Mouse (Mus musculus) hindbrain, embryonic 16.5 days (tissue): ENCODE data around the gene Kctd7. TPM values are rescaled to one million over a fixed set of nuclear protein-coding genes. Genes with fewer than 3 reads are reported as not detected.

Experiments used
- ATAC-seq: fragments of 200-750 bp; cut with Nextera tagmentation; 2 replicates; pipeline ENCODE4 v1.8.0; 2017; ENCODE audit warnings: moderate TSS enrichment, moderate library complexity
- H3K27ac ChIP-seq: fragments of 300-500 bp; sonication (generic); 2 replicates; pipeline ENCODE4 v1.5.1; 2014; ENCODE audit warnings: low read depth, mild to moderate bottlenecking, control low read depth, low read length, moderate library complexity
- H3K27me3 ChIP-seq: fragments of 300-500 bp; sonication (generic); replicated peaks from 2 replicates; pipeline ENCODE4 v1.6.1; 2014; ENCODE audit warnings: low read length; ENCODE audit not compliant: control insufficient read depth, insufficient read depth
- H3K36me3 ChIP-seq: fragments of 300-500 bp; sonication (generic); 2 replicates; pipeline ENCODE4 v1.6.1; 2014; ENCODE audit warnings: mild to moderate bottlenecking, low read length, moderate library complexity, mixed read lengths; ENCODE audit not compliant: control insufficient read depth, insufficient read depth
- H3K4me1 ChIP-seq: fragments of 300-500 bp; sonication (generic); 2 replicates; pipeline ENCODE4 v1.6.1; 2014; ENCODE audit warnings: low read depth, low read length; ENCODE audit not compliant: control insufficient read depth, insufficient read depth
- H3K4me2 ChIP-seq: fragments of 300-500 bp; sonication (generic); 2 replicates; pipeline ENCODE4 v1.6.1; 2014; ENCODE audit warnings: mild to moderate bottlenecking, low read length, control low read depth, moderate library complexity
- H3K4me3 ChIP-seq: fragments of 300-500 bp; sonication (generic); 2 replicates; pipeline ENCODE4 v1.5.1; 2014; ENCODE audit warnings: mild to moderate bottlenecking, low read length, control low read depth, moderate library complexity
- H3K9ac ChIP-seq: fragments of 300-500 bp; sonication (generic); 2 replicates; pipeline ENCODE4 v1.6.1; 2014; ENCODE audit warnings: low read depth, mild to moderate bottlenecking, control low read depth, low read length, moderate library complexity
- H3K9me3 ChIP-seq: fragments of 300-500 bp; sonication (generic); 2 replicates; pipeline ENCODE4 v1.6.1; 2014; ENCODE audit warnings: mild to moderate bottlenecking, low read length, moderate library complexity; ENCODE audit not compliant: control insufficient read depth
- WGBS: fragments of 180-500 bp; shearing (Covaris S2); extraction: QIAGEN DNeasy Blood & Tissue Kit; methylation state at CpG from one replicate; pipeline ENCODE4 v1.1.7; 2014; 5-methylcytosine and 5-hydroxymethylcytosine counted together
- polyA plus RNA-seq: library from polyadenylated mRNA; unstranded; fragments of >200 nt; fragmentation: Nextera tagmentation; extraction: Ambion mirVana; gene quantifications from 2 replicates; pipeline ENCODE4 v1.2.1, GENCODE M21; 2015

Kctd7 gene
- polyA plus RNA-seq, 1 experiment from 2014 or later = 19.5 TPM

DNA sequence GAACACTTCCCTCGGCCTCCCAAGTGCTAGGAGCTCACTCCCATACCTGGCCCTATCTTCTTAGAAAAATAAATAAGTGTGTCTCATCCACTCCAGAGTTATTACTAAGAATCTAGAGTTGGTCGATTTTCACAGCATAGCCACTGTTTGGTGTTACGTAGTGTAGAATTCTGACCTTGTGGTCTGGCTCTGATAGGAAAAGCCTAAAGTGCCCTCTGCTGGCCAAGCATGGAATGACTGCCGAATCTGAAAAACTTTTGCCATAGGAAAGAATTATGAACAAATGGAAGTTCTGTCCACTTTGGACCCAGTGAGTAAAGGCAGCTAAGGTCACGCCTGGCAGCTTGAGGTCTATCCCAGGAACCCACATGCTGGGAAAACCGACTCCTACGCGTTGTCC, 5.3 kb upstream of the Kctd7 start:
- 29% methylated on average over 8 of the region's 8 CpGs for WGBS
- H3K36me3 ChIP-seq = 0 out of 2 replicates have a peak, but pooled peaks cover 3% of the 10 kb centered on the region
- H3K4me3 ChIP-seq = no peak overlapping the region
- no peak overlapping the region for H3K27ac ChIP-seq
- peaks cover 2% of the 10 kb centered on the region; the same call in 1 of the 2 replicates for H3K4me1 ChIP-seq
- no peak overlapping the region for H3K4me2 ChIP-seq
- H3K9ac ChIP-seq = no peak overlapping the region
- H3K9me3 ChIP-seq = no peaks in the 10 kb centered on the region
- H3K27me3 ChIP-seq = no peaks in the 10 kb centered on the region
- no peak for ATAC-seq

DNA sequence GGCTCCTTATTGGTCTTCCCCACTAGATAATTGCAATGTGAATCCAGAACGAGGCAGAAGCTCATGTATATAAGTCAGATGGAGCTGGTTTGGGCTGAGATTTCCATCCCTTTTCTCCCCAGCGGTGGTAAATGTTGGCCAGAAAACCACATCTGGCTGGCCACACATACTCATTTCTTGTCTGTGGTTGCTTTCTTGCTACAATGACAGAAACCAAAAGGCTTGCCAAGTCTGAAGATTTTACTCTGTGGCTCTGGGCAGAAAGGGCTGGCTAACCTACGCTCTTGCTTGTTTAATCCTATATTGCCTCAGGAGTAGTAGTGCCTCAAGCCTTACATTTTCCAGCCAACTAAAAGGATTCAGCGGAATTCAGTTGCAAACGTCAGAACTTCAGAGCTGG, 3.5 kb upstream of the Kctd7 start:
- no peak overlapping the region for H3K4me3 ChIP-seq
- 0 out of 2 replicates have a peak, but pooled peaks cover under 1% of the 10 kb centered on the region for H3K36me3 ChIP-seq
- no peaks in the 10 kb centered on the region for H3K27me3 ChIP-seq
- H3K9me3 ChIP-seq = no peaks in the 10 kb centered on the region
- WGBS = 83% methylated on average over 5 of the region's 5 CpGs
- H3K9ac ChIP-seq = no peak overlapping the region
- no peak overlapping the region for H3K4me2 ChIP-seq
- ATAC-seq = no peak
- peaks cover 10% of the 10 kb centered on the region for H3K4me1 ChIP-seq
- no peak overlapping the region for H3K27ac ChIP-seq

GRCm38 (mm10) chr5:130142041-130142440, 2.6 kb upstream of the Kctd7 start:
- Histone ChIP-seq H3K27me3 (no peaks in the 10 kb centered on the region), H3K4me1 (peaks cover 11% of the 10 kb centered on the region), H3K9me3 (no peaks in the 10 kb centered on the region), H3K4me3 (no peak overlapping the region), H3K27ac (no peak overlapping the region), H3K4me2 (no peak overlapping the region), H3K9ac (no peak overlapping the region), H3K36me3 (no peaks in the 10 kb centered on the region)
- WGBS = 70% methylated on average over 4 of the region's 4 CpGs
- ATAC-seq = no peak

- H3K27ac ChIP-seq = no peak overlapping the region; the same call in 1 of the 2 replicates
- no peaks in the 10 kb centered on the region for H3K36me3 ChIP-seq
- H3K4me2 ChIP-seq = no peak overlapping the region
- H3K9ac ChIP-seq = no peak overlapping the region
- peaks cover 16% of the 10 kb centered on the region for H3K4me1 ChIP-seq
- H3K9me3 ChIP-seq = no peaks in the 10 kb centered on the region
- no peak overlapping the region for H3K4me3 ChIP-seq
- WGBS = 94% methylated on average over 7 of the region's 7 CpGs
- H3K27me3 ChIP-seq = no peaks in the 10 kb centered on the region
- no peak for ATAC-seq
These were observed 1.6 kb upstream of the Kctd7 start for GRCm38 (mm10) chr5:130143101-130143500.

- Histone ChIP-seq H3K9ac (peak overlapping the region; percentile 62), H3K36me3 (peaks cover 7% of the 10 kb centered on the region), H3K9me3 (no peaks in the 10 kb centered on the region), H3K4me1 (peaks cover 16% of the 10 kb centered on the region), H3K27me3 (no peaks in the 10 kb centered on the region), H3K4me2 (peak overlapping the region; percentile 80), H3K4me3 (peak overlapping the region; percentile 71), H3K27ac (peak overlapping the region; percentile 87)
- 1% methylated on average over 20 of the region's 20 CpGs for WGBS
- ATAC-seq = peak; percentile 62
These were observed 706 bp upstream of the Kctd7 start for GRCm38 (mm10) chr5:130143977-130144333.

DNA sequence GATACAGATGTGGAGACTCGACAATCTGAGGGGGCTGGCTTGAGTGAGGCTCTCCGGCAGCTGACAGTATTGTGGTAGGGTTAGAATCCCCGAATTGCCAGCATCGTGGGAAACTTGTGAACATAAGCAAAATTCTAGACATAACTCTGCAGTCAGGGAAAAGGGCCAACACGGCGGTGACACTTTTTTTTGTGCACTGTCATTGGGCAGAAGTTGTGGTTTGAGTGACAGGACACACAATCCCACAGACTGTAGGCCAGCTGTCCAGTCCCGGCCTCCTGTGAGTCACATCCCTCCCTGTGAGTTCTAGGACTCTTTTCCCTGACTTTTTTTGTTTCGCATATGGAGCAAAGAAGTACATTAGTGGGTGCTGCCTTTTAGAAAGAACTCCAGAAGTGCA, 1.3 kb downstream of the Kctd7 start:
- Histone ChIP-seq H3K4me3 (peak overlapping the region; percentile 71), H3K9me3 (no peaks in the 10 kb centered on the region), H3K27ac (no peak overlapping the region), H3K36me3 (peaks cover 7% of the 10 kb centered on the region), H3K4me2 (peak overlapping the region; percentile 80), H3K27me3 (no peaks in the 10 kb centered on the region), H3K9ac (no peak overlapping the region; the same call in 1 of the 2 replicates), H3K4me1 (peaks cover 16% of the 10 kb centered on the region)
- 83% methylated on average over 8 of the region's 8 CpGs for WGBS
- no peak for ATAC-seq

DNA sequence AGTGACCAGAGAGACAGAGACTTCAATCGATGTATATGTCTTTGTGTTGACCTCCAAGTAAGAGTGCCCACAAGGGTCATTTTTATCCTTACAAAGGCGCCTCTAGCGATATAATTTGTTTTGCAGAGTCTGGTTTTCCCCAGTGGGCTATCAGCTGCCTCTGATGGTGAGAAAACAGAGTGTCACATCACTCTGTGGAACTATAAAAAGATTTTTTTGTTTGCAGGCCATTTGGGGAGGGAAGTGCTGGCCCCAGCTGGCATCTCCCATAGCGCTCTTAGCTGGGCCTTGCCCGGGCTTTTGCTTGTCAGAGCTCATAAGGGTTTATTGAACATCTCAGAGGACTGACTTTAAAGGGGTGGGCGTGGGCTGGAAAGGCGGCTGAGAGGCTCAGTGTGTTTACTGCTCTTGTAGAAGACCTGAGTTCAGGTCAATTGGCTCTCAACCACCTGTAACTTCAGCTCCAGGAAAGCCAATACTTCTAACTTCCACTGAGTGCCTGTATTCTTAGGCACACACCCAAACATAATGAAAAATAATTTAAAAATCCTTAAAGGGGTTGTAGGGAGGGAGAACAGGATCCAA, 5.2 kb downstream of the Kctd7 start:
- Histone ChIP-seq H3K36me3 (peaks cover 26% of the 10 kb centered on the region), H3K27me3 (no peaks in the 10 kb centered on the region), H3K27ac (no peak overlapping the region), H3K9me3 (no peaks in the 10 kb centered on the region), H3K9ac (no peak overlapping the region), H3K4me1 (peaks cover 14% of the 10 kb centered on the region), H3K4me3 (no peak overlapping the region), H3K4me2 (no peak overlapping the region)
- ATAC-seq = no peak
- 80% methylated on average over 7 of the region's 7 CpGs for whole genome bisulfite sequencing

GRCm38 (mm10) chr5:130154286-130154685, 9.6 kb downstream of the Kctd7 start:
- WGBS = 94% methylated on average over 2 of the region's 2 CpGs
- Histone ChIP-seq H3K4me2 (no peak overlapping the region), H3K27ac (no peak overlapping the region), H3K9me3 (no peaks in the 10 kb centered on the region), H3K36me3 (peaks cover 20% of the 10 kb centered on the region), H3K4me3 (no peak overlapping the region), H3K9ac (no peak overlapping the region), H3K4me1 (no peaks in the 10 kb centered on the region), H3K27me3 (no peaks in the 10 kb centered on the region)
- ATAC-seq = no peak

DNA sequence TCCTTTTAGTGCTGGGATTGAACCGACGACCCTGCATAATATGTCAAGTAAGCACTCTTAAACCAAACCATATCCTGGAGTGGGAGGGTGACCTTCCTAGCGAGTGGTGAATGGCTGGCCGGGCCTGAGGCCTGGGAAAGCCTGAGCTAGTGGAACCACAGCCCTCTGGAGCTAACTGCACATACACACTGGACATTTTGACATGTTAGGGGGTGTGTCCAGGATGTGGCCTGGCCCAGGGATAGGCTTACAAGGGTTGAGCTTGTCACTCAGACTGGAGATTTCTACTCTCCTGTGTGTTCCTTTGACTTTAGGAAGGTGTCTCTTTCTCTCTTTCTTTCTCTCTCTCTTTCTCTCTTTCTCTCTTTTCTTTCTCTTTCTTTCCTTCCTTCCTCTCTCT, 13.9 kb downstream of the Kctd7 start:
- Histone ChIP-seq H3K4me1 (no peaks in the 10 kb centered on the region), H3K27ac (no peak overlapping the region), H3K36me3 (0 out of 2 replicates have a peak, but pooled peaks cover 2% of the 10 kb centered on the region), H3K9ac (no peak overlapping the region), H3K4me3 (no peak overlapping the region), H3K9me3 (no peaks in the 10 kb centered on the region), H3K4me2 (no peak overlapping the region), H3K27me3 (no peaks in the 10 kb centered on the region)
- WGBS = 75% methylated on average over 4 of the region's 4 CpGs
- ATAC-seq = no peak
